Mouse (Mus musculus): ENCODE results near the gene Hpcal1.

GRCm38 (mm10) chr12:17688913-17689312 is 1.7 kb upstream of the Hpcal1 start:
- TF ChIP-seq POLR2A (IDR thresholded peaks at IDR 0.05; ENCODE audit: borderline replicate concordance, extremely low read depth, insufficient read depth, insufficient read length, poor library complexity, severe bottlenecking) (no peak), CTCF (IDR thresholded peaks at IDR 0.05; ENCODE audit: borderline replicate concordance, extremely low read depth, insufficient read depth, insufficient read length) (no peak)
